Mouse (Mus musculus) CH12.LX (cell line): ENCODE measurements around the gene Rab11fip3. TPM values are rescaled to one million over a fixed set of nuclear protein-coding genes. Genes with fewer than 3 reads are reported as not detected.

Experiments
- polyA plus RNA-seq: library from polyadenylated mRNA; unstranded; fragments of >175 nt; gene quantifications from 2 replicates; pipeline ENCODE4 v1.2.1, GENCODE M21; 2012; ENCODE audit warnings: low read depth; ENCODE audit not compliant: insufficient read length
- total RNA-seq, 2 experiments: library from RNA; depleted of rRNA; stranded (reverse); fragments of 300-350 nt in 1 of 2; fragments of >200 nt in 1 of 2; gene quantifications; 2 replicates each; pipeline ENCODE4 v1.2.3; 2012 to 2014

Gene Rab11fip3
- total and polyA plus RNA-seq, 3 experiments: 3.5 to 7.6 (median 4.6) TPM

Other genes with a start within 250 kb of the Rab11fip3 start
Only the 20 nearest of the 25 such genes appear.
- gene Rhot2, start 224.7 kb downstream of the Rab11fip3 start, total RNA-seq (2012; rRNA removed): 16.2 and 26.1 TPM in 2 replicates
- gene Rhot2, start 224.7 kb downstream of the Rab11fip3 start, total RNA-seq (2014; rRNA removed): 17.3 and 19.5 TPM in 2 replicates
- gene Rhot2, start 224.7 kb downstream of the Rab11fip3 start, polyA plus RNA-seq: 33.8 and 51.5 TPM in 2 replicates
- gene Wdr90, start 208.1 kb downstream of the Rab11fip3 start, total RNA-seq (2012; rRNA removed): 31.9 and 38.0 TPM in 2 replicates
- 16.0 and 17.5 TPM in 2 replicates for gene Wdr90, start 208.1 kb downstream of the Rab11fip3 start, total RNA-seq (2014; rRNA removed)
- gene Wdr90, start 208.1 kb downstream of the Rab11fip3 start, polyA plus RNA-seq: 19.9 and 23.8 TPM in 2 replicates
- 16.1 and 16.5 TPM in 2 replicates for gene Mcrip2, start 200.8 kb downstream of the Rab11fip3 start, total RNA-seq (2012; rRNA removed)
- 0.82 and 1.4 TPM in 2 replicates for gene Mcrip2, start 200.8 kb downstream of the Rab11fip3 start, total RNA-seq (2014; rRNA removed)
- gene Mcrip2, start 200.8 kb downstream of the Rab11fip3 start, polyA plus RNA-seq: 1.7 and 2.2 TPM in 2 replicates
- 43.6 and 52.5 TPM in 2 replicates for gene Mettl26, start 194.5 kb downstream of the Rab11fip3 start, total RNA-seq (2012; rRNA removed)
- 31.9 and 33.0 TPM in 2 replicates for gene Mettl26, start 194.5 kb downstream of the Rab11fip3 start, total RNA-seq (2014; rRNA removed)
- gene Mettl26, start 194.5 kb downstream of the Rab11fip3 start, polyA plus RNA-seq: 29.8 and 32.0 TPM in 2 replicates
- gene Wfikkn1, start 188.7 kb downstream of the Rab11fip3 start, total RNA-seq (2012; rRNA removed): 0.25 and 0.34 TPM in 2 replicates
- 0.11 TPM in 1 of 2 replicates, not detected in the other for gene Wfikkn1, start 188.7 kb downstream of the Rab11fip3 start, total RNA-seq (2014; rRNA removed)
- 0.48 and 0.69 TPM in 2 replicates for gene Wfikkn1, start 188.7 kb downstream of the Rab11fip3 start, polyA plus RNA-seq
- gene Rab40c, start 149.8 kb downstream of the Rab11fip3 start, total RNA-seq (2012; rRNA removed): 6.6 and 8.0 TPM in 2 replicates
- gene Rab40c, start 149.8 kb downstream of the Rab11fip3 start, total RNA-seq (2014; rRNA removed): 7.9 and 9.2 TPM in 2 replicates
- gene Rab40c, start 149.8 kb downstream of the Rab11fip3 start, polyA plus RNA-seq: 14.4 and 14.8 TPM in 2 replicates
- 28.1 and 29.2 TPM in 2 replicates for gene Pigq, start 124.6 kb downstream of the Rab11fip3 start, total RNA-seq (2012; rRNA removed)
- gene Pigq, start 124.6 kb downstream of the Rab11fip3 start, total RNA-seq (2014; rRNA removed): 15.1 and 18.5 TPM in 2 replicates
- 75.0 and 97.2 TPM in 2 replicates for gene Pigq, start 124.6 kb downstream of the Rab11fip3 start, polyA plus RNA-seq
- not detected in 2 replicates for gene Nhlrc4, start 124.6 kb downstream of the Rab11fip3 start, total RNA-seq (2012; rRNA removed)
- not detected in 2 replicates for gene Nhlrc4, start 124.6 kb downstream of the Rab11fip3 start, total RNA-seq (2014; rRNA removed)
- gene Nhlrc4, start 124.6 kb downstream of the Rab11fip3 start, polyA plus RNA-seq: not detected in 2 replicates
- not detected in 2 replicates for gene A930017K11Rik, start 117.0 kb downstream of the Rab11fip3 start, total RNA-seq (2012; rRNA removed)
- not detected in 2 replicates for gene A930017K11Rik, start 117.0 kb downstream of the Rab11fip3 start, total RNA-seq (2014; rRNA removed)
- not detected in 2 replicates for gene A930017K11Rik, start 117.0 kb downstream of the Rab11fip3 start, polyA plus RNA-seq
- 6.0 and 7.5 TPM in 2 replicates for gene Capn15, start 83.8 kb downstream of the Rab11fip3 start, total RNA-seq (2012; rRNA removed)
- gene Capn15, start 83.8 kb downstream of the Rab11fip3 start, total RNA-seq (2014; rRNA removed): 1.5 and 2.1 TPM in 2 replicates
- 11.4 and 11.5 TPM in 2 replicates for gene Capn15, start 83.8 kb downstream of the Rab11fip3 start, polyA plus RNA-seq
- 12.9 and 16.8 TPM in 2 replicates for gene Decr2, start 20.8 kb upstream of the Rab11fip3 start, total RNA-seq (2012; rRNA removed)
- 21.0 TPM in 2 replicates for gene Decr2, start 20.8 kb upstream of the Rab11fip3 start, total RNA-seq (2014; rRNA removed)
- 12.6 and 13.1 TPM in 2 replicates for gene Decr2, start 20.8 kb upstream of the Rab11fip3 start, polyA plus RNA-seq
- 0.47 and 0.55 TPM in 2 replicates for gene Nme4, start 26.0 kb upstream of the Rab11fip3 start, total RNA-seq (2012; rRNA removed)
- gene Nme4, start 26.0 kb upstream of the Rab11fip3 start, total RNA-seq (2014; rRNA removed): 0.46 TPM in 1 of 2 replicates, not detected in the other
- 0.27 and 0.56 TPM in 2 replicates for gene Nme4, start 26.0 kb upstream of the Rab11fip3 start, polyA plus RNA-seq
- 2.3 and 3.6 TPM in 2 replicates for gene Tmem8, start 43.7 kb upstream of the Rab11fip3 start, total RNA-seq (2012; rRNA removed)
- 1.8 and 2.8 TPM in 2 replicates for gene Tmem8, start 43.7 kb upstream of the Rab11fip3 start, total RNA-seq (2014; rRNA removed)
- gene Tmem8, start 43.7 kb upstream of the Rab11fip3 start, polyA plus RNA-seq: 3.9 and 4.6 TPM in 2 replicates
- 157 and 161 TPM in 2 replicates for gene Mrpl28, start 53.9 kb upstream of the Rab11fip3 start, total RNA-seq (2012; rRNA removed)
- 148 and 154 TPM in 2 replicates for gene Mrpl28, start 53.9 kb upstream of the Rab11fip3 start, total RNA-seq (2014; rRNA removed)
- 90.5 and 101 TPM in 2 replicates for gene Mrpl28, start 53.9 kb upstream of the Rab11fip3 start, polyA plus RNA-seq
- gene Axin1, start 69.1 kb upstream of the Rab11fip3 start, total RNA-seq (2012; rRNA removed): 28.5 and 33.2 TPM in 2 replicates
- 27.8 and 28.5 TPM in 2 replicates for gene Axin1, start 69.1 kb upstream of the Rab11fip3 start, total RNA-seq (2014; rRNA removed)
- 38.8 and 43.4 TPM in 2 replicates for gene Axin1, start 69.1 kb upstream of the Rab11fip3 start, polyA plus RNA-seq
- gene Pdia2, start 129.5 kb upstream of the Rab11fip3 start, total RNA-seq (2012; rRNA removed): 0.38 and 0.50 TPM in 2 replicates
- gene Pdia2, start 129.5 kb upstream of the Rab11fip3 start, total RNA-seq (2014; rRNA removed): not detected in 2 replicates
- gene Pdia2, start 129.5 kb upstream of the Rab11fip3 start, polyA plus RNA-seq: not detected in 2 replicates
- 1.8 and 8.1 TPM in 2 replicates for gene Rgs11, start 133.4 kb upstream of the Rab11fip3 start, total RNA-seq (2012; rRNA removed)
- 0.28 and 0.40 TPM in 2 replicates for gene Rgs11, start 133.4 kb upstream of the Rab11fip3 start, total RNA-seq (2014; rRNA removed)
- 0.13 TPM in 1 of 2 replicates, not detected in the other for gene Rgs11, start 133.4 kb upstream of the Rab11fip3 start, polyA plus RNA-seq
- gene Arhgdig, start 138.2 kb upstream of the Rab11fip3 start, total RNA-seq (2012; rRNA removed): 10.1 and 10.3 TPM in 2 replicates
- 0.24 TPM in 1 of 2 replicates, not detected in the other for gene Arhgdig, start 138.2 kb upstream of the Rab11fip3 start, total RNA-seq (2014; rRNA removed)
- gene Arhgdig, start 138.2 kb upstream of the Rab11fip3 start, polyA plus RNA-seq: 0.60 and 1.6 TPM in 2 replicates
- gene Fam234a, start 174.7 kb upstream of the Rab11fip3 start, total RNA-seq (2012; rRNA removed): 4.9 and 8.3 TPM in 2 replicates
- 3.6 and 4.1 TPM in 2 replicates for gene Fam234a, start 174.7 kb upstream of the Rab11fip3 start, total RNA-seq (2014; rRNA removed)
- gene Fam234a, start 174.7 kb upstream of the Rab11fip3 start, polyA plus RNA-seq: 9.0 and 13.3 TPM in 2 replicates
- 46.1 and 63.0 TPM in 2 replicates for gene Luc7l, start 183.3 kb upstream of the Rab11fip3 start, total RNA-seq (2012; rRNA removed)
- gene Luc7l, start 183.3 kb upstream of the Rab11fip3 start, total RNA-seq (2014; rRNA removed): 70.2 and 75.9 TPM in 2 replicates
- gene Luc7l, start 183.3 kb upstream of the Rab11fip3 start, polyA plus RNA-seq: 68.6 and 76.0 TPM in 2 replicates